Mouse (Mus musculus) kidney, adult 18-20 months (tissue): ENCODE data around the gene Klk10.

ENCODE experiments used
- DNase-seq: peaks from one replicate; pipeline ENCODE4 v3.0.0; 2021

Gene Klk10

DNA sequence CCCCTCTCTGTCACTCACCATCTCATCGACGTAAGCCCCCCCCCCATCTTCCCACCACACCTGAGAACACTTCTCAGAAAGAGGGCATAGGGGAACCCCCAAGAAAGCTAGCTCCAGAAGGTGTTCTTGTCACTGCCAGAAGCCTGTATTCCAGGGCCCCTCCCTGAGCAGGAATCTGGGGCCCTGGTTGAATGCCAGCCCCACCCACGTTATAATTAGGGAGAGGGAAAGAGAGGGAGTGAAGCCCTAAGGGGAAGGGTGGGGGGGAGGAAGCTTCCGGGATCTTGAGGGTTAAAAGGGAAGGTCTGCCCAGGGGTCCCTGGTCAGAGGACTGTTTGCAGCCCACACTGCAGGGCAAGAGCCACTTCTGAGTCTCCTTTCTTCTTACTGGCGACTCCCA is at the start of gene Klk10:
TSS of gene Klk10 (plus strand) at position 290 of the 400 bp plus-strand sequence.
- no peak for DNase-seq

GRCm38 (mm10) chr7:43747788-43748187 is 33.0 kb upstream of the Klk10 start:
- no peak for DNase-seq

DNA sequence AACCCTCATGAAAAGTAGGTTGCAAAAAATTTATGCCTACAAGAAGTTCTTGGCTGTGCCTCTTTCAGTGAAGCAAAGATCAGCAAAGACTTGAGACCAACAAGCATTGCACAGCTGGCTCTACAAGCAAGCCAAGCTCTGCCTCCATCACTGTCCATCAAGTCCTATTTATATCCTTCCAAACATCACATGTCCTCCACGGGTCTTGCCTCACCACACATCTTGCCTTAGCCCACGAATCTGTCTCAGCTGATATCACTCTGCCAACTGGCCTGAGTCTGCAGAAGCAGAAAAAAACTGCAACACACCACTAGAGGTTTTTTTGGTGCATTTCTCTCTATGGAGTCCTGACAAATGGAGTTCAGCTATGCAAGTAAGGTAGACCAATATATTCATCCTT is 28.0 kb upstream of the Klk10 start:
- no peak for DNase-seq

DNA sequence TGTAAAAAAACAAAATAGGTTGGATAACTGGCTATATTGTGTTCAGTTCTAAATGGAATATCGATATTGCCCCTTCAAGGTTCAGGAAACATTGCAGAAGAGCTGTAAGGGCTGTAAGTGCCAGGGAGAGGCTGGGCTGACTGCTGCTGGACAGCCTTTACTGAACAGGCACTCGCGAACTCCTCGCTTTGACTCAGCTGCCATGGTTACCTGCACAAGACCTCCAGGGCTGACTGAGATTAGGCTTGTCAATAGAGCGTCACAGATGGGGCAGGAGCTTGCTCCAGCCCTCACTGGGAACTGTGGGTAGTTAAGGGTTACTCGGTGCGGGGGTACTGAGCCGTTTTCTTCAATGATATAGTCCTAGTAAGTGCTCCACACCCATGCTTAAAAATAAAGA is 14.4 kb upstream of the Klk10 start:
- no peak for DNase-seq

- DNase-seq: no peak
These were observed 12.2 kb upstream of the Klk10 start, which contains the start of gene Klk12 for GRCm38 (mm10) chr7:43768597-43768996. Gene Klk12 (plus strand): TSS chr7:43768897.

DNA sequence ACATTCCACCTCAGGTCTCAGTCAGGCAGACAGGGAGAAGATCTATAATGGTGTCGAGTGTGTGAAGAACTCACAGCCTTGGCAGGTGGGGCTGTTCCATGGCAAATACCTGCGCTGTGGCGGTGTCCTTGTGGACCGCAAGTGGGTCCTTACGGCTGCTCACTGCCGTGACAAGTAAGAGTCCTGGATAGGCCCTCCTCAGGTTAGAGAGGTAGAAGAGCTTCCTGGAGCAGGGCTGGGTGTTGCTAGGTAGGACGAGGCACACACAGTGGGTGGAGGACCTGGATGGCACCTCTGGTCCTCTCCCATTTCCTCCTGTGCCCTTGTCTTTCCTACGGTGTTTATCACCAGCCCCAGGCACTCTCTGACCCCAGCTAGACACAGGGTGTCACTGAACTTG is 11.2 kb upstream of the Klk10 start:
- no peak for DNase-seq

DNA sequence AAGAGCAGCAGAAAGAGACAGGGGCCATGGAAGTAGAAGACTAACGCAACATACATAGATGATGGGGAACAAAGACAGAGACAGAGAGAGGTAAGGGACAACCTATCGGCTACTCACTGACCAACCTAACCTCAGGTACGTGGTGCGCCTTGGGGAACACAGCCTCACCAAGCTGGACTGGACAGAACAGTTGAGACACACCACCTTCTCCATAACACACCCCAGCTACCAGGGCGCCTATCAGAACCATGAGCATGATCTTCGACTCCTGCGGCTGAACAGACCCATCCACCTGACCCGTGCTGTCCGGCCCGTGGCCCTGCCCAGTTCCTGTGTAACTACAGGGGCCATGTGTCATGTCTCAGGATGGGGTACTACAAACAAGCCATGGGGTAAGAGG is 10.1 kb upstream of the Klk10 start:
- peak; percentile 1 for DNase-seq

DNA sequence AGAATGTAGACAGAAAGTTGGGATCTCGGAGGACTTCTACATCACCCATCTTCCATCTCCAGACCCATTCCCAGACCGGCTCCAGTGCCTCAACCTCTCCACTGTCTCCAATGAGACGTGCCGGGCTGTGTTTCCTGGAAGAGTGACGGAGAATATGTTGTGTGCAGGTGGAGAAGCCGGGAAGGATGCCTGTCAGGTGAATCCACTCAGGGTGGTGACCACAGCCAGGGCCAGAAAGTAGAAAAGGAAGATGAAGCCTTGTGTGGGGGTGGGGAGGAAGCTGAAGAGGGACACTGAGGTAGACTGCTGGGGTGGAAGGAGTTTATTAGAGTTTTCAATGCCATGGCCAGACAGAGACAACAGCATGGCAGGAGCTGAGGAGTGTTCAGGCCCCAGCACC is 8.9 kb upstream of the Klk10 start:
- peak; percentile 1 for DNase-seq

DNA sequence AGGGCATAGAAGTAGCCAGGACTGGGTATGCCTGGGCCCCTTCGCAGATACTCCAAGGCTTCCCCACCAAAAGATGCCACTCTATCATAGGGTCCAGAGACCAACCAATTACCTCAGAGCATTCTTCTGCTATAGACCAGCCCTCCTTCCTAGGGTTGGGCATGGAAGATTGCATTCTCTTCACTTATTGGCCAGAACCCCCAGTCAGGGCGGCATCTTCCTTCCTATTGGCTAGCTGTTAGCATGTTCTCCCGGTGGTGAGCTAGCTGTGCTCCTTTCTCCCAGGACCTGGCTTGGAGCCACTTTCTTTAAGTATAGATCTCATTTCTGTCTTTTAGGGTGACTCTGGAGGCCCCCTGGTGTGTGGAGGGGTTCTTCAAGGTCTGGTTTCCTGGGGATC is 7.9 kb upstream of the Klk10 start:
- DNase-seq: peak; percentile 1

DNA sequence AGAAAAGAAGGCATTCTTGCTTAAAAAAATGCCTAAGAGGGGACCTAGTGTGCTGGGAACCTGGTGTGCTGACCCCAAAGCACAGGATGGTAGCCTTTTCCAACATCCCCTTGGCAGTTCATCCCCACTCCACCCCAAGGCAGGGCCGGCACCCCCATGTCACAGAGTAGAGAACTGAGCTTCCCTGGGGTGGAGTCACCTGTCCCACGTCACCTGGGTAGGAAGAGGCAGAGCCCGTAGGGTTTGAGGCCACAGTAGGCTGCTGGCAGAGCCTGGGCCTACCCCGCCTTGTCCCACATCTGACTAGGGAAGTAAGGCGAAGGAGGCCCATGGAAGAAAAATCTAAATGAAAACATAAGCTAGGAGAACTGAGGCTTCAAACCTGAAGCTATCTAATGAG is 6.5 kb upstream of the Klk10 start, which contains the start of gene Klk11:
TSS of gene Klk11 (plus strand) at position 241 of the 400 bp plus-strand sequence.
- DNase-seq: no peak

DNA sequence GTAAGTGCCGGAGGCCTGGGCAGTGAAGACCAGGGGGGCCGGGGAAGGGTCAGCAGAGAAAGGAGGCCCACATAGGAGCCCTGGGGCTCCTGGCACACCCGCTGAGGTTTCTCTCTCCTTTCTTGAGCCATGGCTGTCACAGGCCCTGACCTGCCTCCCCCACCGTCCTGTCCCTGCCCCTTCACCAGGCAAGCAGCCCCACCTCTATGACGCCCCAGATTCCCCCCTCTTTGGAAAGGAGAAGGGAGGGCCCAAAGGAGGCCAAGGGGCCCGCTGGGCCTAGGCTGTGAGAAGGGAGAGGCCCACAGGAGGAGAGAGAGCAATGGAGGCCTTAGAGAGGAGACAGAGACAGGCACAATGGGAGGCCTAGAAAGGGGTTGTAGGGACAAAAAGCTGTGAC is 6.0 kb upstream of the Klk10 start:
- peak; percentile 1 for DNase-seq

DNA sequence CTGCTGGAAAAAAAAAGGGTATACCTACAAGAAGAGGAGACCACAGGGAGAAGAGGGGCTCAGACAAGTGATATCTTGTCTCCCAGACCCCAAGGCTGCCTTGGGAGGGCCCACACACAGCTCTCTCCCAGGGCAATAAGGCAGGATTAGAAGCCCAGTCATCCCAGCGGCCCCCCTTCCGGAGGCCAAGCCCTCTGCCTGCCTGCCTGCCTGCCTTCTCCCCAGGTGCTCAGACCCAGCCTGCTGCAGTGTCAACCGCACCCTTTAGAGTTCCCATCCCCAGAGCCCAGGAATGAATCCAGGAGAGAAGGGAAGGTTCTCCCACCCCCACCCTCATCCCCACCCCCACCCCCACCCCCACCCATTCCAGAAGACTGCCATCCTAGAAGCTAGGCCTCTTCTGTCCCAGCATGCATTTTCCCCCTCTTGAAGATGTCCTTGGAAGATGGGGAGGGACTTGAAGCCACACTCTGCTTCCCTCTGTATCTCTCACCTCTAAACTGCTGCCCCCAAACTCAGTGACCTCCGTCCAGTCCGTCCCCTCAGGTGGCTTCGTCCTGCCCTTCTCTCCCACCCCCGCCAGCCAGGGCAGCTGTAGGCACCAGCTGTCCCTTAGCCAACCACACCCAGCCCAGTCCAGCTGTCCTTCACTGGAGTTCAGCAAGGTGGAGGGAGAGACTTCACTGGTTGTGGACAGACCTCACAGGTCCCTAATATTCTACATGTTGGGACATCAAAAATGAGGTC is 5.4 kb upstream of the Klk10 start:
- no peak for DNase-seq

GRCm38 (mm10) chr7:43776506-43776905 is 4.3 kb upstream of the Klk10 start:
- no peak for DNase-seq

- DNase-seq: no peak
These were observed 3.4 kb upstream of the Klk10 start for GRCm38 (mm10) chr7:43777423-43777822.

DNA sequence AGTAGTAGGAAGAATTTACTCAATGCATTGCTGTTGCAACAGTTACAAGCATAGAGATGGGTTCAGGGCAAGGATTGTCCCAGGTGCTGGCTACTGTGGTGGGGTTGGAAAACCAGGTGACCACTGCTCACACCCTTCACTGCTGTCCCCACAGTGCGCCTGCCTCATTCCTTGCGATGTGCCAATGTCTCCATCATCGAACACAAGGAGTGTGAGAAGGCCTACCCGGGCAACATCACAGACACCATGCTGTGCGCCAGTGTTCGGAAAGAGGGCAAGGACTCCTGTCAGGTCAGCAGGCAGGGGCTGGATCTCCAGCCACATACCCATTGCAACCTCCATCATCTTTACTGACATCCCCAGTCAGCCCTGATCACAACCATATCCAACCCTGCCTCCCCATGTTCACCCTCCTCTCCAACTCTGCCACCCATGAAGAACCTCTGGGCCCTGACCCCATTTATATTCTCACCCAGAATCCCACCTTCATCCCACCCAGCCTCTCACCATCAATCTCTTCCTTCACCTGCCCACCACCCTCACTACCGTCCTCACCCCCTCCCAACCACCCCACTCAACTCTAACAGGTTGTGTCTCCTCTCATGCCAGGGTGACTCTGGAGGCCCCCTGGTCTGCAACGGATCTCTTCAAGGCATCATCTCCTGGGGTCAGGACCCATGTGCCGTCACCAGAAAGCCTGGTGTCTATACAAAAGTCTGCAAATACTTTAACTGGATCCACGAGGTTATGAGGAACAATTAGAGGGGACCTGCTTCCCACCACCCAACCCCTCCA is 2.5 kb upstream of the Klk10 start:
- no peak for DNase-seq

GRCm38 (mm10) chr7:43780241-43780640 is 594 bp upstream of the Klk10 start:
- DNase-seq: no peak

- DNase-seq: no peak
These were observed 706 bp downstream of the Klk10 start for GRCm38 (mm10) chr7:43781541-43781940.

DNA sequence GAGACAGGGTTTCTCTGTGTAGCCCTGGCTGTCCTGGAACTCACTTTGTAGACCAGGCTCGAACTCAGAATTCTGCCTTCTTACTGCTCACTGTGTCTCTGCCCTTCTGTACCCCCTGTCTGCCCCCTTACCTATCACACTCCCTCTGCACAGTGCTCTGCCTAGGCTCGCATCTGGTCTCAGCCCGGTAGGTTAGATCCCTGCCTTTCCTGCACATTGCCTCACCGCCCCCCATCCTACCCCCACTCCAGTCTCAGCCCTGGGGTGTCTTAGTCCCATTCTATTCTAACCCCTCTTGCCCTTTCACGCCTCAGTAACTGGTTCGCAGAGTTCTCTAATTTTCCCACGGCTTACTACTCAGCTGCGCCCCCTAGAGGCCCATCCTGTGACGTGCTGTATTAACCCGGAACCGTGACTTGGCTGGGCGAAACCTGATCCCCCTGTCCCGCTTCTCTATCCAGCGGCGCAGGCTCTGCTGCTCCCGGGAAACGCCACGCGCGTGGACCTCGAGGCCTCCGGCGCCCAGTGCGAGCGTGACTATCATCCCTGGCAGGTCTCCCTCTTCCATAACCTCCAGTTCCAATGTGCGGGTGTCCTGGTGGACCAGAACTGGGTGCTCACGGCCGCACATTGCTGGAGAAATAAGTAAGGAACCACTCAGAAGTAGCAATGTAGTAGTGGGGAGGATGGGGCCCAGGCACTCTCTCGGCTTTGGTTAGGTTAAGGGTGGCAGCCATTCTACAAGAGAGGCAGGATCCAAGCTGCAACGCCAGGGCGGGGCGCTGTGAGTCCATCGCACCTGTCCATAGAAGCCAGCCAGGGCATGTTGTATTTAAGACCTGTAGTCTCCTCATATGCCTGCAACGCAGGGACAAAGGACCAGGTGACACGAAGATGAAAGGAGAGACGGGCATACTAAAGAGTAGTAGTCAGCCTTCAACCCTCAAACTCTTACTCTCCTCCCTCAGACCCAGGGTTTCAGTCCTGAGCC is 1.7 kb downstream of the Klk10 start:
- peak; percentile 78 for DNase-seq

GRCm38 (mm10) chr7:43785286-43785685 is 4.5 kb downstream of the Klk10 start:
- no peak for DNase-seq

DNA sequence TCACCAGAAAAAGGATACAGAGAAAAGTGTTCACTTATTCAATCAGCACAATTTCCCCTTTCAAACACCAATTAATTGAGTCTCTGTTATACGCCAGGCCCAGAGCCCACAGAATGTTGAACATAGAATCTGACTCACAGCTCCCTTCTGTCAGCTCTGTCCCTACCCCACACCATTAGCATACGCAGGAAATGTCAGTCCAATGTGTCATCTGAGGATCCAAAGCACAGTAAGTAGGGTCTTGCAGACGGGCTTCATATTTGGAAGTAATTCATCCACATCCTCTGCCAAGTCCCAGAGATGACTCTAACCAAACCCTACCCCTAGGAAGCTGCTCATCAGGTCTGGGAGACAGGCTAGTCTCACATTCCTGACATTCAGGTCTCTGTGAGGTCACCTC is 7.3 kb downstream of the Klk10 start:
- DNase-seq: no peak

GRCm38 (mm10) chr7:43789295-43789694 is 8.5 kb downstream of the Klk10 start:
- DNase-seq: no peak

DNA sequence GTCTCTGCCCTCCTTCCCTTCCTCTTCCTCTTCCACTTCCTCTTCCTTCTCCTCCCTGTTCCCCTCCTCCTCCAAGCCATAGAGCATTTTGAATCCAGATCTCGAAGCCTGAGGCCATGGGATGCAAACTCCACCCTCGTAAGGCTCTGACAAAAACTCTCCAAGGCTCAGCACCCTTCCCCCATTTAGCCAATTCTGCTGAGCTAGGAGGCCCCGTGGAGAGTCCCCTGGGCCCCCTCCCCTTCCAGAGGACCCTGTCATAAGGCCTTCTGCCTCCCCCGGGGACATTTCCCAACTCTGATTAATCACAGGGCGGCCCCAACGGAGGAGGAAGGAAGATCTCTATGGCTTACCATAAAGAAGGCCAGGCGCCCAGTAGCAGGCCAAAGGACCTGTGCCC is 10.8 kb downstream of the Klk10 start, which contains the start of gene Klk9:
TSS of gene Klk9 (plus strand) at position 301 of the 400 bp plus-strand sequence.
- no peak for DNase-seq

DNA sequence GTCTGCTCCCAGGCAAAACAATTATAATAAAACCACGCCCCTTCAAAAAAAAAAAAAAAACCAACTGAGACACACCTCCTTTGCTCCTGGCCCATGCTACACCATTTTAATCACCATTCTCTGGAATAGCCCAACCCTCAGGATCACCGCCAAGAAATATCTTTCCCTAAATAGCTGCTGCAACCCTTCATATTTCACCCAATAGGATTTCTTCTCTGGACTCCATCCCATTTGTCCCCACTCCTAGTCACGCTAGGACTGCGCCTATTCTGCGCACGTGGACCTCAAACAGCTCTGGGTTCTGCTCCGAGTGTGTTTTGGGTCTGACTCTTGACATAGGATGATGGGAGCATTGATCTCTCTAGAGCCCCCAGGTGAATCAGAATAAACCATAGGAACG is 15.5 kb downstream of the Klk10 start:
- DNase-seq: no peak
